Mouse (Mus musculus) myocyte (in vitro differentiated cells): ENCODE measurements around the gene Hspb8.

Source experiments
- E2F4 ChIP-seq: IDR thresholded peaks from one replicate; pipeline ENCODE4 v1.6.1; 2011; ENCODE audit warnings: mild to moderate bottlenecking, control low read depth, moderate library complexity; ENCODE audit not compliant: insufficient read depth
- MAX ChIP-seq: IDR thresholded peaks from one replicate; pipeline ENCODE4 v1.6.1; 2011; ENCODE audit warnings: low read depth, mild to moderate bottlenecking, control low read depth
- MYOD1 ChIP-seq, 3 experiments: IDR thresholded peaks; one replicate each; pipeline ENCODE4 v1.6.1; 2011; ENCODE audit warnings: control low read depth in 2 of 3, low read depth in 2 of 3, mild to moderate bottlenecking in 2 of 3, moderate library complexity in 1 of 3; ENCODE audit not compliant: insufficient read length in 2 of 3, control insufficient read depth in 1 of 3
- POLR2A ChIP-seq: IDR thresholded peaks from one replicate; pipeline ENCODE4 v1.6.1; 2011; ENCODE audit warnings: low read depth, mild to moderate bottlenecking, control low read depth, moderate library complexity; ENCODE audit not compliant: insufficient read length
- POLR2AphosphoS2 ChIP-seq: IDR thresholded peaks from one replicate; pipeline ENCODE4 v1.6.1; 2011; ENCODE audit warnings: low read depth, control low read depth; ENCODE audit not compliant: insufficient read length
- REST ChIP-seq: IDR thresholded peaks from one replicate; pipeline ENCODE4 v1.6.1; 2011; ENCODE audit warnings: mild to moderate bottlenecking, control low read depth, moderate library complexity; ENCODE audit not compliant: insufficient read depth, insufficient read length
- TCF12 ChIP-seq: IDR thresholded peaks from one replicate; pipeline ENCODE4 v1.6.1; 2011; ENCODE audit warnings: mild to moderate bottlenecking, control low read depth; ENCODE audit not compliant: poor library complexity, insufficient read depth, severe bottlenecking
- TCF3 ChIP-seq: IDR thresholded peaks from one replicate; pipeline ENCODE4 v1.6.1; 2011; ENCODE audit warnings: low read depth, control low read depth; ENCODE audit not compliant: insufficient read length

DNA sequence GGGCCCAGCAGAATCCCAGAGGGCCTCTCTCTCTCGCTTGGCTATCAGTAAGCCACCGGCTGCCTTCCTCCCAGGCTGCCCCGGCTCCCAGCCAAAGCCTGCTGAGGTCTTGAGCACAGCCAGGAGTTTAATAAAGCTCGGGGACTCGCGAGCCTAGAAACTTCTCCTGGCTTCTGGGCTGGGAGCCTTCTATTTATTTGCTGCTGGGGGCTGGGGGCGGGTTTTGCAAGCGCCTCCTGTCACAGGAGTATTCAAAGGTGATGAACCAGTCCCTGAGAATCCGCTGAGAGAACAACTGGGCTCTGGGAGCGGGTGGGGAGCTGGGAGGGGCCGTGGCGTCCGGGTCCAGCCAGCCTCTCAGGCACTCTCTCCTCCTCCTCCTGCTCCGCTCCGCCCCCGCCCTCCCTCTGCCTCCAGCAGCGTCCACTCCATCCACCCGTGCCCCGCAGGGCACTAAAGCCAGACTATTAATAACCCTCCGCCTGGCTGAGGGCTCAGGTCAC is at the start of gene Hspb8:
- TF ChIP-seq POLR2A (peak; percentile 66), POLR2AphosphoS2 (peak; percentile 4), TCF3 (no peak), REST (no peak), MAX (no peak), MYOD1 (IDR thresholded peaks at IDR 0.05; ENCODE audit: control insufficient read depth in 1 of 3, insufficient read length in 2 of 3, low read depth in 2 of 3) (peak in 1 of 3 experiments; percentile 50), E2F4 (no peak), TCF12 (no peak)
